Mouse (Mus musculus) brain, embryonic 14.5 days (tissue): ENCODE measurements around the gene Dennd1a. TPM values are rescaled to one million over a fixed set of nuclear protein-coding genes. Genes with fewer than 3 reads are reported as not detected.

Experiments
- DNase-seq: peaks from one replicate; pipeline ENCODE4 v3.0.0-alpha.2; 2011; ENCODE audit warnings: low read depth
- CTCF ChIP-seq: fragments of 200-500 bp; IDR thresholded peaks from 2 replicates; pipeline ENCODE4 v1.5.1; 2012; ENCODE audit warnings: inconsistent platforms, mild to moderate bottlenecking, moderate library complexity, borderline replicate concordance; ENCODE audit not compliant: insufficient read depth, insufficient read length; ENCODE audit errors: extremely low read depth
- POLR2A ChIP-seq: fragments of 200-500 bp; IDR thresholded peaks from 2 replicates; pipeline ENCODE4 v1.6.1; 2012; ENCODE audit warnings: mild to moderate bottlenecking, inconsistent platforms, borderline replicate concordance; ENCODE audit not compliant: poor library complexity, insufficient read depth, insufficient read length, severe bottlenecking; ENCODE audit errors: extremely low read depth
- polyA plus RNA-seq: library from polyadenylated mRNA; depleted of rRNA; stranded (reverse); fragments of >200 nt; gene quantifications from 2 replicates; pipeline ENCODE4 v1.2.3, GENCODE M21; 2012

The Dennd1a gene
- polyA plus RNA-seq, 1 experiment = 42.2 TPM

DNA sequence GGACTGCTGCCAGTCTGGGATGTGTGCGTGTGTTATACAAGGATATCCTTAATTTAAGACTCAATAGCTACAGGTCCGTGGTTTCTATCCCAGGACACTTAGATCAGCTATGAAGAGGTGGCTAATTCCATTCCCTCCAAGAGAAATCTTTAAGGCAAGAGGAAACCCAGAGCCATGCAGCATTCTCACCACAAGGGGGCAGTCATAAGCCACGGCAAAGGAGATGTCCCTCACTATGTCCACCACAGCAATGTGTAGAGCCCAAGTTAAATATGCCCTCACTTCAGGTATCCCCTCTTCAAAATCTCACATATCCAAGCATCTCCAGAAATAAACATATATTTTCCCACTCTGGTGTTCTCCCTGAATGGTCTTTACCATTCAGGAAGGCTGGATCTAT is 471.5 kb downstream of the Dennd1a start:
- peak; percentile 87 for DNase-seq
- peak; percentile 93 for TF ChIP-seq CTCF
- no peak for TF ChIP-seq POLR2A

DNA sequence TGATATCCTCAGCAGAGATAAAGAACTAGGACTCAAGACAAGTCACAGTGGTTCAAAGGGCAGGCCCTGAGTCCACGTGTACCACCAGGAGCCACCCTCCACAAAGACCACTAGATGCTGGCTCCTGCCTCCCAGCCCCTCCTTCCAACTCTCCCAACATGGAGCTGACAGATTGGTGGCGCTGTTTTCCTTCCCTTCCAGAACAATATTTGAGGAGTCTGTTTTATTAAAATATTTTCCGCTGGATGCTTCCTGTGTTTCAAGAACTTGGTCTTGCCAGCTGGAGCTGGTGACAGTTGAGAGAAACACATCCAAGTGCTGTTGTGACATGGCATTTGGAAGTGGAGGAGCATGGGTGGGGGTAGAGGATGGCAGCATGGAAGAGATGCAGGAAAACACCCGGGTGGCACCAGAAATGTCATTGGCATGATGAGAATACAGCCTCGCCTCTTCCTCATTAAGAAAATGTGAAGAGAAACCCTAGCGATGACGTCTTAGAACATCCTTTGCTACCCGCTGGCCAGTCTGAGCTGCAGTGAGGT is 472.3 kb downstream of the Dennd1a start:
- TF ChIP-seq POLR2A = no peak
- TF ChIP-seq CTCF = no peak
- peak; percentile 72 for DNase-seq

DNA sequence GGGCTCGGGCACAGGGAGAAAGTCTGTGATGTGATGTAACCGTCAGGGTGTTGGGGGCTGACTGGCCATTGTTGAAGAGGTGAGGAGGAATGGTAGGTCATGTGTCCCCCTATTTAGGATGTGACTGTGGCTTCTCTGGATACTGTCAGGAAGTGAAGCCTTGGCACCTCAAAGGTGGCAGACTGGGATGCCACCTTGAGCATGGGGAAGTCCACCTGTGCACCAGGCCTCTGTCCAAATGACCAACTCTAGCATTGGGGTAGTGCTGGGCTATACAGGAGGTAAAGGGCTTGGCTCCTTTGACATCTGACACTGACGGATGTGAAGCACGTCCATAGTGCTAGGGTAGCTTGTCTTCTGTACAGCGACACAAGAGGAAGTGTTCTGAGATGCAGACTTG is 474.8 kb downstream of the Dennd1a start:
- TF ChIP-seq CTCF (no peak), POLR2A (no peak)
- no peak for DNase-seq

DNA sequence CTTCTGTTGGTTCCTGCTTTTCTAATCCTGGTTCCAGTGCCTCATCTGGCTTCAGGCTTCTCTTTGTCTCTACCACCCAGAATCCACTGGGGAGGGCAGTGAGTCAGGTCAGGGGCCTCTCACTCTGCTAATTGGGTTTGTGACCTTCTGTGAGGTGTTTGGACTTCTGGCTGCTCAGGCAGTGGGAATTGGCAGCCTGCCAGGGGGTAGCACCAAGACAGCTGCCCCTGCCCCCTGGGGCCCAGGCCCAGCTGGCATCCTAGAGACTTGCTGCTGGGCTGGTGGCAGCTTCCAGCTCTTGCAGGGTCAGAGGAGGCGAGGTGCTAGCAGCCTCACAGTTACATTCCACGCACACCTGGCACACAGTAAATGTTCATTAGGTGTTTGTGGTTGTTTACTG is 475.5 kb downstream of the Dennd1a start:
- DNase-seq = peak; percentile 73
- no peak for TF ChIP-seq CTCF
- no peak for TF ChIP-seq POLR2A

DNA sequence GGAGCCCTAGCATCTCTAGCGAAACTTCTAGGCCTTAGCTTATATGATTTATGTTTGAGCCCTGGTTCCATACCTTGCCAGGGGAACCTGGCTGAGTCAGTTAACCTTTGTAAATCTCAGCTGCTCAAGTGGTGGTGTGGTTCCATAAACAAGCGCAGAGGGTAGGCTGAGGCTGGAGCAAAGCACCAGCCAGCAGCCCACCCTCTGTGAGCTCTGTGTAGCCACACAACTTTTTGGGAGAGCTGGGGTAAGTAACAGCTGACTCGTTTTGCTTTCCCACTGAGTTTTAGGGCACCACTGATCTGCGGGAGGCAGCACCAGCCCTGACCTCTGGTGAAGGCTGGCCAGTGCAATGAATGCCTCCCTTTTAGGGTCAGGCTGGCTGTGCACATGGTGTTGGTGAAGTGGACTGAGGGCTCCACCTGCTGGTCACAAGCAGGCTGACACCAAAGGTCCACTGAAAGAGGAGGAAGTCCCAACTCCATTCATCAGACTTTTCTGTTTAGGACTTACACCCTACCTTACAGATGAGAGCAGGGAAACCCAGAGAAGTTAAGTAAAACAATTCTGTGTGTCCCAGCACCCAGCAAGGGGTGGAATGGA is 484.5 kb downstream of the Dennd1a start:
- peak; percentile 86 for DNase-seq
- peak; percentile 97 for TF ChIP-seq CTCF
- TF ChIP-seq POLR2A = no peak

DNA sequence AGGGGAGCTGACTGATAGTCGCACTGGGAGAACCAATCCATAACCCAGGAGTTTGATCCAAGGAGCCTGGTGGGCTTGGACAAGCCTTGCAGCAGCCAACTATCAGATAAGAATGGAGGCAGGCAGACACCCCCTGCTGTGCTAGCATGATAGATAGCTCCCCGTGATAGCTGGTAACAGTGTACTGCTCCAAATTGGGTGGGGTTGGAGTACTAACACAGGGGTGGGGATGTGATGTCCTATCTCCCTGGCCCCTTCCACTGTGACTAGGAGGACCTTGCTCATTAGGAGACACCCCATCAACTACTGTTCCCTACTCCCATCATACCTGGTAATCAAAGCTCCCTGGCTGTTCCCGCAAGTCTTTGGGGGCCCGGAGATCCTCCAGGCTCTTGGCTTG is 485.5 kb downstream of the Dennd1a start:
- no peak for DNase-seq
- TF ChIP-seq POLR2A (no peak), CTCF (no peak)

DNA sequence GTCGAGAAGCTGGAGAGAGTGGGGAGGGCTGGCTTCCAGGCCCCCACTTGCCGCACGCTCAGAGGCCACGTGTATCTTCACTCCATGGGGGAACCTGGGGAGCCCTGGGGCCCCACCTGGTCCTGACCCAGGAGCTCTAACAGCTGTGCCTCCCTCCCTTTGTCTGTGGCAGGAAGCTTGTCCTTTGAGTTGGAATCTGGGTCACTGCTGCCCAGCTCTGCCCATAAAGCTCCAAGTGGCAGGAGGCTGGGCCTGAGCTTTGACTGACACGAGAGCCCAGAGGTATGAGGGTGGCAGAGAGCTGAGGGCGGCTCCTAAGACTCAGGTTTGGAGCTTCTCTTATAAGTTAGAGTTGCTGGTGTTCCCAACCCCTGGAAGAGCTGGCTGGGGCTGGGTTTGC is 488.1 kb downstream of the Dennd1a start:
- DNase-seq = peak; percentile 29
- TF ChIP-seq CTCF (no peak), POLR2A (no peak)

DNA sequence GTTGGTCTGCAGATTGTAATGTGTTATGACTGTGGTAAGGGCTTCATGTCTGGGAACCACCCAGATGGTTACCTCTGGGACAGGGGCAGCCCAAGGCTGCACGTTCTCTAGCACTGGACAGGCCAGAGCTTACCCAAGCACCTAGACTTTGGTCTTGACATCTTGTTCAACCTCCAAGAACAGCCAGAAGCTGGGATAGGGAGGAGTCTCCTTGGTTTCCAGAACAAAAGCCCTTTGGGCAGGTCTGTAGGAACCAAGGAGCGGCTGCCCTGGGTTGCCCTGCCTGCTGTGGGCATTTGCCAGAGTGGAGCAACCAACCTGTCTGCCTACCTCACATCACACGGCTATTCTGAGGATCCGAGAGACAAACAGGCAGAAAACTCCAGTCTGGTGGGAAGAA is 490.1 kb downstream of the Dennd1a start:
- TF ChIP-seq POLR2A = no peak
- TF ChIP-seq CTCF = no peak

DNA sequence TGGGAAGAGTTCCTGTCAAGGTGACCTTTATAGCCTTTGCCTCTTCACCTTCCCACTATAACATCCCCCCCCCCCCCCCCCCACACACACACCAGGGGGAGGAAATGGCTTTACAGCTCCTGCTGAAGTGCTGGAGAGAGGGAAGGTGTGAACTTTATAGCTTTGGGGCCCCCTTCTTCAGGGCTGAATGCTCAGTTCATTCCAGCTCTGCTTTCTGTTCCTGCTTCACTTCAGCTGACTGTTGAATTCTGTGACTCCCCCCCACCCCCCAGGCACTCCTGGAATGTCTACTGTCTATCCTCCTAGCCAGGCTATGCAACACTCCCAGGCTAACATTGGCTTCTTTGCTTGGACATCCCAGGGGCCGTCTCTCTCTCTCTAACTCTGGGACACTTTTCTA is 491.2 kb downstream of the Dennd1a start:
- no peak for DNase-seq
- TF ChIP-seq POLR2A (no peak), CTCF (no peak)

More for the DNA sequence above, 490.1 kb downstream of the Dennd1a start:
- no peak for DNase-seq

DNA sequence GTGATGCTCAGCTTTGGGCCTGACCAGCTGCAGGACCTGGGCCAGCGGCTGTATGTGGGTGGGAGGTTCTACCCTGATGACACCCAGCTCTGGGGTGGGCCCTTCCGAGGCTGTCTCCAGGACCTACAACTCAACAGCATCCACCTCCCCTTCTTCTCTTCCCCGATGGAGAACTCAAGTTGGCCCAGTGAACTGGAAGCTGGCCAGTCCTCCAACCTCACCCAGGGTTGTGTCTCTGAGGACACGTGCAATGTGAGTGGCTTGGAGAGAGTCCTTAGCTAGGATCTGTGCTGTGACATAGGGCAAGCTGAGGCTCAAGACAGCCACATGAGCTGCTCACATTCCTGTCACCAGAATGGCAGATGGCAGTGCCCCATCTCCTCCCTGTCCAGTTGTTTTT is 495.9 kb downstream of the Dennd1a start:
- no peak for TF ChIP-seq POLR2A
- no peak for TF ChIP-seq CTCF
- DNase-seq = no peak

DNA sequence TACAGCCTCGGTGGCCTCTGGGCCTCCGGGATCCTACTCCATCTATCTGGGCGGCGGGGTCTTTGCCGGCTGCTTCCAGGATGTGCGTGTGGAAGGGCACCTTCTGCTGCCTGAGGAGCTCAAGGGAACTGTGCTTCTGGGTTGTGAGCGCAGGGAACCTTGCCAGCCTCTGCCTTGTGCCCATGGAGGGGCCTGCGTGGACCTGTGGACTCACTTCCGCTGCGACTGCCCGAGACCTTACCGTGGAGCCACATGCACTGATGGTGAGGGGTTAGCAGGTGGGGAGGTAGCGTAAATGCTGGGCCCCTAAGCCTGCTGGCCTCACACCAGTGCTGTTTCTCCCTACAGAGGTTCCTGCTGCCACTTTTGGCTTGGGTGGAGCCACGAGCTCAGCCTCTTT is 496.5 kb downstream of the Dennd1a start:
- TF ChIP-seq CTCF (no peak), POLR2A (no peak)
- DNase-seq = no peak

DNA sequence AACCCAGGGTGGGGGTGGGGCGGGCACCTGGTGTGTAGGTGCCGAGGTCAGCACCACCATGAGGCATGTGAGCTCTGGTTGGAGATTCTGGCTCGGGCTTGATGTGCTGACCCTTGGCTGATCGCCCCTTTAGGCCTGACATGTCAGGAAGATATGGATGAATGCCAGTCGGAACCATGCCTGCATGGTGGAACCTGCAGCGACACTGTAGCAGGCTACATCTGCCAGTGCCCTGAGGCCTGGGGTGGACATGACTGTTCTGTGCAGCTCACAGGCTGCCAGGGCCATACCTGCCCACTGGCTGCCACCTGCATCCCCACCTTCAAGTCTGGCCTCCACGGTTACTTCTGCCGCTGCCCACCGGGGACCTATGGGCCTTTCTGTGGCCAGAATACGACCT is 497.2 kb downstream of the Dennd1a start:
- no peak for DNase-seq
- TF ChIP-seq POLR2A (no peak), CTCF (no peak)

DNA sequence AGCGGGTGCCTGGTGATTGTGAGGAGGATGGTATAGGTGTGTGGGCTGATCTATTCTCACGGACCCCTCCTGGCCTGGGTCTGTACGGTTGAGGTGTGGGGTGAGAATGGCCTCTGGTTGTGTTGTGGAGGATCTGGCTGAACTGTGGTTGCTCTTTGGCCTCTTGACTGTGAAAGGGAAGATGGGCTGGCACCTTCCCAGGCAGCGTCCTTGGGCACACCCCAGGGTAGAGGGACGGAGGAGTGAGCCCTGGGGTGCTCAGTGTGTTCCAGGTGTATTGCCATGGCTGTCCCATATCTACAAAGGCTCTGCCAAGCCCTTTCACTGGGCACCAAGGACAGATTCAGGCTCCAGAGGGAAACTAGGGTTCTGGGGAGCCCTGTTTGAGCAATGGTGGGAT is 498.2 kb downstream of the Dennd1a start:
- TF ChIP-seq CTCF = no peak
- no peak for TF ChIP-seq POLR2A
- no peak for DNase-seq
